Mouse (Mus musculus): ENCODE measurements at regions not wholly inside any gene's neighbourhood (a gene's known extent, or its start where the extent isn't known, plus 50 kb on each side); places are given as distances from the start of the nearest gene placed in this dataset.

- no peak for TF ChIP-seq CTCF (IDR thresholded peaks at IDR 0.05; ENCODE audit: insufficient read depth, low read depth, low read length)
- TF ChIP-seq POLR2A (IDR thresholded peaks at IDR 0.05; ENCODE audit: insufficient read depth, low read depth, low read length) = no peak
Observed at GRCm38 (mm10) chr9:83320834-83321233, 120.1 kb downstream of the Lca5 start.

All from olfactory bulb, adult 2 months (tissue).